Mouse (Mus musculus) embryo, embryonic 10 days (tissue): ENCODE data around the gene Rpsa.

Source experiments
- DNase-seq: peaks from one replicate; pipeline ENCODE4 v3.0.0-alpha.2; 2015; ENCODE audit warnings: low spot score

The Rpsa gene

DNA sequence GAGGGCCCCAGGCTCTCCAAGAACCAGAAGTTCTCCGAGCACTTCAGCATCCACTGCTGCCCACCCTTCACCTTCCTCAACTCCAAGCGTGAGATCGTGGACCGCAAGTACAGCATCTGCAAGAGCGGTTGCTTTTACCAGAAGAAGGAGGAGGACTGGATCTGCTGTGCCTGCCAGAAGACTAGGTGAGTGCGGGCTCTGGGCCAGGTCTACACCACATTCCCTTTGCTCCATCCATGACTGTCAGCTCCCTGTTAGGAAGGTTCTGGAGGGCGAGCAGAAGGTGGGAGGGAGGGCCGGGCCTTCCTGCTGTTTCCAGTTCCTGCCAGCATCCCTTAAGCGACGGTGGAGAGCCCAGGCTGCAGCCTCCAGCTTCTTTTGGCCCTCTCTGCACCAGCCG is 40.3 kb downstream of the Rpsa start:
- no peak for DNase-seq

GRCm38 (mm10) chr9:120171295-120171694 is 43.8 kb downstream of the Rpsa start:
- peak; percentile 67 for DNase-seq

DNA sequence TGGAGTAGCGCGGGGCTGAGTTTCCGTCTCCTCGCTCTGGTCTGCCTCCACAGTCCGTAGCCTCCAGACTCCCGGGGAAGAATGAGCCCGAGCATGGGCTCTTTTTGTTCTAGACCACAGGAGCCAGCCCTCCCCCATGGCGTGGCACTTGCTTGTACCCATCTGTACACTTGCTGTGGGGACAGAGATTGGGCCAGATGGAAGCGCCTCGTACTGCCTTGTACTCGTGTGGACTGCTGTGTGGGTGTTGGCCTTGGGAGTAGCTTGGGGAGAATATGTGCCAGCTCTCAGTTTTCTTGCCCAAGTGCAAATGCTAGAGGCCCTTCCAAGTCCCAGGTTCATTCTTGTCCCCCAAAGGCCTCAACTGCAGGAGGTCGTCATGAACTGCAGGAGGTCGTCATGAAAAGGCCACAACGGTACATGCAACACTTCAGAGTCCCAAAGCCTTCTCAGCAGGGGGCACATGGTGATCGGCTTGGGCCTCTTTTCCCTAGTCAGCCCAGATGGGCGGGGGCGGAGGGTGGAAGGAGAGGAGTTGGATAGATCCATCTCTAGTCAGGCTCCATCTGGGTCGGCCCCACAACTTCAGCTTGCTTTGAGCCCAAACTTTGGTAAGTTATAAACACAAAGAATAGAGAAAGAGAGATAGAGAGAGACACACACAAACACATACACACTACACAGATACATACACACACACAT is 47.1 kb downstream of the Rpsa start:
- DNase-seq: no peak

DNA sequence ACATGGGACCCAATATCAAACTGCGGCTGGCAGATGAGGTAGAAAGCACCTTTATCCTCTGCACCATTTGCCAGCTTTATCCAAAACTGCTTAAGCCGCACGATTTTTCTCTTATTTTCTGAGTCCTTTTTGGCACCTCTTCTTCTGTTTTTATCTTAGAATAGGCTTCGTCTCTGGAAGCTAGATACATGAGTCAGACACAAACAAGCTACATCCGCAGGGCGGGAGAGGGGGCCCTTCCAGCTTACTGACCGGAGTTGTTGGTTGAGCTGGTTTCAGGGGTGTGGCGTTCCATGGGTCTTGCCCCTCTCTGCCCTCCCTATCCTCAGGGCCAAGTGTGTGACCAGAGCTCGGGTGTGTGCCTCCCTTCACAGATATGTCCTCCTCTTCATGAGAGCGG is 51.3 kb downstream of the Rpsa start:
- no peak for DNase-seq
